Mouse (Mus musculus): Measurements from ENCODE around the gene Grip1. TPM values are rescaled to one million over a fixed set of nuclear protein-coding genes. Genes with fewer than 3 reads are reported as not detected.

The Grip1 gene
- total and polyA plus RNA-seq, 2 experiments, result under 0.01 to 0.02 TPM

DNA sequence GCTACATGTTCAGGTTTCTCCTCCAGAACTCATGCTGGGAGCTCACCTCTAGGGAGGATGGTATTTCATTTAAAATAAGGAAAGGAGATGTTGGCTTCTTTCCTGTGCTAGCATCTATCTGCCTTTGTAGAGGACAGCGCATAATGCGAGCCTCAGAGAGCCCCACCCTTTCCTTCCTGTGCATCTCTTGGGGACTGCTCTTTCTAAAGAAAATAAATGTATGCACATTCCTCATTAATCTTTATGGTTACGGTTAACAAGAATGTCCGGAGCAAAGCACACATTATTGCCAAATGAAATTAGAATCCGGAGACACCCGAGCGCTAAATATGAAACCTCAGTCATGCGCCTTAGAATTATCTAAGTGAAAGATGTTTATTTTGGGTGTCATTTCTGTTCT is 490.3 kb downstream of the Grip1 start:
- Histone ChIP-seq H3K9ac (ENCODE audit: low read depth, low read length) (no peak overlapping the region), H3K27ac (replicated peaks; ENCODE audit: insufficient read depth, low read depth, low read length) (no peak overlapping the region), H3K4me3 (ENCODE audit: insufficient read depth, low read depth, low read length) (no peak overlapping the region), H3K4me1 (ENCODE audit: control insufficient read depth, insufficient read depth, low read length) (no peaks in the 10 kb centered on the region), H3K27me3 (ENCODE audit: control insufficient read depth, insufficient read depth, low read length) (no peaks in the 10 kb centered on the region), H3K36me3 (ENCODE audit: control insufficient read depth, insufficient read depth, low read length) (no peaks in the 10 kb centered on the region), H3K79me2 (ENCODE audit: control insufficient read depth, insufficient read depth, low read length) (no peaks in the 10 kb centered on the region)
- TF ChIP-seq POLR2A (IDR thresholded peaks at IDR 0.05; ENCODE audit: extremely low read depth, insufficient read depth, low read length), result no peak
- no peak for TF ChIP-seq CTCF (IDR thresholded peaks at IDR 0.05; ENCODE audit: low read depth, low read length)
- DNase-seq (ENCODE audit: extremely low read depth, low read depth, low spot score), result no peak
- 85% methylated on average over 8 of the region's 8 CpGs for WGBS

- no peaks in the 10 kb centered on the region for H3K4me1 ChIP-seq (ENCODE audit: control insufficient read depth, insufficient read depth, low read length)
- H3K4me3 ChIP-seq (ENCODE audit: insufficient read depth, low read depth, low read length), result no peak overlapping the region
- no peak overlapping the region for H3K27ac ChIP-seq (replicated peaks; ENCODE audit: insufficient read depth, low read depth, low read length)
- no peak overlapping the region for H3K9ac ChIP-seq (ENCODE audit: low read depth, low read length)
- H3K79me2 ChIP-seq (ENCODE audit: control insufficient read depth, insufficient read depth, low read length), result no peaks in the 10 kb centered on the region
- no peaks in the 10 kb centered on the region for H3K36me3 ChIP-seq (ENCODE audit: control insufficient read depth, insufficient read depth, low read length)
- WGBS, result 81% methylated on average over 6 of the region's 6 CpGs
- no peaks in the 10 kb centered on the region for H3K27me3 ChIP-seq (ENCODE audit: control insufficient read depth, insufficient read depth, low read length)
- no peak for TF ChIP-seq CTCF (IDR thresholded peaks at IDR 0.05; ENCODE audit: low read depth, low read length)
- DNase-seq (ENCODE audit: extremely low read depth, low read depth, low spot score), result no peak
Measured at GRCm38 (mm10) chr10:119951460-119951859, 497.8 kb downstream of the Grip1 start.

GRCm38 (mm10) chr10:119957260-119957955 is 503.8 kb downstream of the Grip1 start:
- WGBS, result 92% methylated on average over 17 of the region's 17 CpGs
- no peak overlapping the region for H3K9ac ChIP-seq (ENCODE audit: low read depth, low read length)
- TF ChIP-seq CTCF (IDR thresholded peaks at IDR 0.05; ENCODE audit: low read depth, low read length), result no peak
- no peak for TF ChIP-seq POLR2A (IDR thresholded peaks at IDR 0.05; ENCODE audit: extremely low read depth, insufficient read depth, low read length)
- DNase-seq (ENCODE audit: extremely low read depth, low read depth, low spot score), result no peak
- H3K4me1 ChIP-seq (ENCODE audit: control insufficient read depth, insufficient read depth, low read length), result no peaks in the 10 kb centered on the region
- no peak overlapping the region for H3K4me3 ChIP-seq (ENCODE audit: insufficient read depth, low read depth, low read length)
- no peaks in the 10 kb centered on the region for H3K79me2 ChIP-seq (ENCODE audit: control insufficient read depth, insufficient read depth, low read length)
- H3K36me3 ChIP-seq (ENCODE audit: control insufficient read depth, insufficient read depth, low read length), result no peaks in the 10 kb centered on the region
- no peak overlapping the region for H3K27ac ChIP-seq (replicated peaks; ENCODE audit: insufficient read depth, low read depth, low read length)
- H3K27me3 ChIP-seq (ENCODE audit: control insufficient read depth, insufficient read depth, low read length), result no peaks in the 10 kb centered on the region

DNA sequence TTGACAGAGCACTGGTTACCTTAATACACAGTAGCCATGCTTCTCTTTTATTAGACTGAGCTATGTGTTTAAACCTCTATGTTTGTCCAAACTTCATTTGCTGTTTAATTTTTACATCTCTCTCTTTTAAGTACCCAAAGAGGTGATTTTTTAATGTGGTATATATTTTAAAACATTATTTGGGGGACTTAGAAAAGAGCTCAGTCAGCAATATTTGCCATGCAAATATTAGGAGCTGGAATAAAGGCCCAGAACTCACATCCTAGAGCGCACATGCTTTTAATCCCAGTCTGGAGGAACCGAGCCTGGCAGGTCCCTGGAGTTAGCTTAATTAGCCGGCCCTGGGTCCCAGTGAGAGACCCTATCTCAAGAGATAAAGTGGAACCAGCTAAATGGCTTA is 507.3 kb downstream of the Grip1 start:
- Histone ChIP-seq H3K79me2 (ENCODE audit: control insufficient read depth, insufficient read depth, low read length) (no peaks in the 10 kb centered on the region), H3K4me1 (ENCODE audit: control insufficient read depth, insufficient read depth, low read length) (no peaks in the 10 kb centered on the region), H3K27me3 (ENCODE audit: control insufficient read depth, insufficient read depth, low read length) (no peaks in the 10 kb centered on the region), H3K9ac (ENCODE audit: low read depth, low read length) (no peak overlapping the region), H3K27ac (replicated peaks; ENCODE audit: insufficient read depth, low read depth, low read length) (no peak overlapping the region), H3K4me3 (ENCODE audit: insufficient read depth, low read depth, low read length) (no peak overlapping the region), H3K36me3 (ENCODE audit: control insufficient read depth, insufficient read depth, low read length) (no peaks in the 10 kb centered on the region)
- DNase-seq (ENCODE audit: extremely low read depth, low read depth, low spot score), result no peak
- no peak for TF ChIP-seq CTCF (IDR thresholded peaks at IDR 0.05; ENCODE audit: low read depth, low read length)
- no peak for TF ChIP-seq POLR2A (IDR thresholded peaks at IDR 0.05; ENCODE audit: extremely low read depth, insufficient read depth, low read length)
- 59% methylated on average over 3 of the region's 3 CpGs for WGBS

GRCm38 (mm10) chr10:119966321-119966720 is 512.7 kb downstream of the Grip1 start:
- no peak overlapping the region for H3K4me3 ChIP-seq (ENCODE audit: insufficient read depth, low read depth, low read length)
- H3K79me2 ChIP-seq (ENCODE audit: control insufficient read depth, insufficient read depth, low read length), result no peaks in the 10 kb centered on the region
- H3K9ac ChIP-seq (ENCODE audit: low read depth, low read length), result no peak overlapping the region
- DNase-seq (ENCODE audit: extremely low read depth, low read depth, low spot score), result no peak
- H3K4me1 ChIP-seq (ENCODE audit: control insufficient read depth, insufficient read depth, low read length), result no peaks in the 10 kb centered on the region
- no peaks in the 10 kb centered on the region for H3K36me3 ChIP-seq (ENCODE audit: control insufficient read depth, insufficient read depth, low read length)
- TF ChIP-seq POLR2A (IDR thresholded peaks at IDR 0.05; ENCODE audit: extremely low read depth, insufficient read depth, low read length) (no peak), CTCF (IDR thresholded peaks at IDR 0.05; ENCODE audit: low read depth, low read length) (no peak)
- WGBS, result 79% methylated on average over 8 of the region's 8 CpGs
- H3K27me3 ChIP-seq (ENCODE audit: control insufficient read depth, insufficient read depth, low read length), result no peaks in the 10 kb centered on the region
- no peak overlapping the region for H3K27ac ChIP-seq (replicated peaks; ENCODE audit: insufficient read depth, low read depth, low read length)

DNA sequence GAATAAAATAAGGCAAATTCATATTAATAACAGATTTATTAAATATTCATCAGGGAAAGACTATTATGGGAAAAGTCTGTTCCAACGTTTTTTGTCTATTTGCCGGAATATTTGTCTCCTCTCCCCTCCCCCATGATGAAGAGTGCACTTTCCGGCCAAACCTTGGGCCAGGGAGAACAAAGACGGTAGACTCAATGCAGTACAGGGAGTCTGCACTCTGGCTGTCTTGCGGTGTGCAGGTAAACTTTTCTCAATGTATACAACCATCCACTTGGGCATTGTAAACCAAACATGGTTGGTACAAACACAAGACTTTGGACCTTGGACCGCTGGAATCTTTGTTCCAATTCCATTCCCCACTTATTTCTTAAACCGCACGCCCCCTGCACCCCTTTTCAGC is 525.8 kb downstream of the Grip1 start:
- Histone ChIP-seq H3K27me3 (ENCODE audit: control insufficient read depth, insufficient read depth, low read length) (no peaks in the 10 kb centered on the region), H3K4me3 (ENCODE audit: insufficient read depth, low read depth, low read length) (no peak overlapping the region), H3K4me1 (ENCODE audit: control insufficient read depth, insufficient read depth, low read length) (no peaks in the 10 kb centered on the region), H3K79me2 (ENCODE audit: control insufficient read depth, insufficient read depth, low read length) (no peaks in the 10 kb centered on the region), H3K27ac (replicated peaks; ENCODE audit: insufficient read depth, low read depth, low read length) (no peak overlapping the region), H3K36me3 (ENCODE audit: control insufficient read depth, insufficient read depth, low read length) (no peaks in the 10 kb centered on the region), H3K9ac (ENCODE audit: low read depth, low read length) (no peak overlapping the region)
- no peak for TF ChIP-seq POLR2A (IDR thresholded peaks at IDR 0.05; ENCODE audit: extremely low read depth, insufficient read depth, low read length)
- no peak for DNase-seq (ENCODE audit: extremely low read depth, low read depth, low spot score)
- 59% methylated on average over 8 of the region's 8 CpGs for WGBS

Measured in liver, adult 2 months (tissue).